Comparison of ENCODE assay signal across 22 mouse cellular contexts in the genomic region with DNA sequence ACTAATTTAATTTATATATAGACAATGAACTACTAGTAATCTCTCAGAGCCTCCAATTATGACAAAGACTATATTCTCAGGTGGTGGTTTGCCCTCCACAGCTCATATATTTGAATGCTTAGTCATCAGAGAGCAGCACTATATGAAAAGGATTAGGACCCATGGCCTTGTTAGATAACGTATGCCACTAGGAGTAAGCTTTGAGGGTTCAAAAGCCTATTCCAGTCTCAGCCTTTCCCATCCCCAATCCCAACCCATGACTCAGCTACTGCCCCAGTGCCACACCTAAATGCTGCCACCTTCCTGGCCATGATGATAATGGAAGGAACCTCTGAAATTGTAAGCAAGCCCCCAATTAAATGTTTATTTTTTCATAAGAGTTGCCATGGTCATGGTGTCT.
DNase-seq lines count a peak whose midpoint lies in the region; ATAC-seq and TF ChIP-seq lines count a peak whose summit lies in the region.
"Had no signal": no experiment of that assay in that cellular context is flagged by ENCODE, and none has a peak within 500 bp of the region (broad histone marks: within the 10 kb centered on the region; RNA-seq: fewer than 3 reads in every experiment).

No protein-coding gene starts in this region.

- TF ChIP-seq CTCF in liver, postnatal 0 days (IDR thresholded peaks at IDR 0.05; ENCODE audit: low read depth), result no peak
- no peak for TF ChIP-seq CTCF in lung, postnatal 0 days (IDR thresholded peaks at IDR 0.05)

- no peaks in the 10 kb centered on the region for H3K9me3 ChIP-seq in liver, embryonic 12.5 days (replicated peaks)
- no peaks in the 10 kb centered on the region for H3K9me3 ChIP-seq in liver, postnatal 0 days (ENCODE audit: low read length)
- no peaks in the 10 kb centered on the region for H3K9me3 ChIP-seq in liver, embryonic 15.5 days (replicated peaks)
- no peaks in the 10 kb centered on the region for H3K9me3 ChIP-seq in lung, postnatal 0 days (ENCODE audit: low read length)
- H3K9me3 ChIP-seq in forebrain, embryonic 10.5 days, result no peaks in the 10 kb centered on the region
- H3K9me3 ChIP-seq: embryonic facial prominence, embryonic 12.5 days; embryonic facial prominence, embryonic 15.5 days; forebrain, embryonic 13.5 days; heart, embryonic 10.5 days; heart, embryonic 13.5 days; hindbrain, embryonic 12.5 days; hindbrain, embryonic 15.5 days had no signal

- TF ChIP-seq EP300 in liver, postnatal 0 days (IDR thresholded peaks at IDR 0.05; ENCODE audit: low read depth), result no peak
- TF ChIP-seq EP300 in lung, postnatal 0 days (IDR thresholded peaks at IDR 0.05), result no peak

- intact Hi-C loops in heart, postnatal 10 days (cut with DNase I), result no loop called here

- peaks cover 8% of the 10 kb centered on the region; the same call in 1 of the 2 replicates for H3K4me1 ChIP-seq in liver, embryonic 12.5 days
- no peaks in the 10 kb centered on the region for H3K4me1 ChIP-seq in liver, postnatal 0 days (ENCODE audit: insufficient read depth)
- no peaks in the 10 kb centered on the region for H3K4me1 ChIP-seq in liver, embryonic 15.5 days (replicated peaks)
- H3K4me1 ChIP-seq in lung, postnatal 0 days (ENCODE audit: insufficient read depth, low read depth, low read length), result no peaks in the 10 kb centered on the region
- peaks cover 6% of the 10 kb centered on the region; the same call in 1 of the 2 replicates for H3K4me1 ChIP-seq in forebrain, embryonic 10.5 days
- H3K4me1 ChIP-seq: embryonic facial prominence, embryonic 15.5 days; forebrain, embryonic 13.5 days; heart, embryonic 10.5 days; heart, embryonic 13.5 days; hindbrain, embryonic 15.5 days had no signal

- peak; percentile 83 for ATAC-seq in liver, embryonic 12.5 days
- no peak for ATAC-seq in liver, postnatal 0 days
- peak; percentile 49; the same call in 1 of the 2 replicates for ATAC-seq in erythroblast, adult 5-6 weeks (replicated peaks; ENCODE audit: low FRiP score, poor library complexity, severe bottlenecking)
- peak; percentile 69; the same call in 1 of the 2 replicates for ATAC-seq in liver, embryonic 15.5 days (ENCODE audit: insufficient read depth)
- no peak for ATAC-seq in lung, postnatal 0 days
- ATAC-seq: activated CD4-positive, CD25-positive, alpha-beta regulatory T cell, adult 4 months; CD4-positive, CD25-positive, alpha-beta regulatory T cell, adult 4 months; forebrain, embryonic 13.5 days; forebrain, embryonic 16.5 days had no signal

- no peak overlapping the region for H3K9ac ChIP-seq in liver, embryonic 12.5 days
- H3K9ac ChIP-seq in liver, postnatal 0 days (replicated peaks), result no peak overlapping the region
- no peak overlapping the region for H3K9ac ChIP-seq in liver, embryonic 15.5 days
- no peak overlapping the region for H3K9ac ChIP-seq in lung, postnatal 0 days (replicated peaks; ENCODE audit: low read depth)
- H3K9ac ChIP-seq: embryonic facial prominence, embryonic 12.5 days; embryonic facial prominence, embryonic 15.5 days; forebrain, embryonic 13.5 days; heart, embryonic 13.5 days; hindbrain, embryonic 12.5 days; hindbrain, embryonic 15.5 days had no signal

- H3K36me3 ChIP-seq in liver, embryonic 12.5 days, result no peaks in the 10 kb centered on the region
- H3K36me3 ChIP-seq in liver, postnatal 0 days (replicated peaks; ENCODE audit: insufficient read depth, low read length), result no peaks in the 10 kb centered on the region
- no peaks in the 10 kb centered on the region for H3K36me3 ChIP-seq in liver, embryonic 15.5 days (replicated peaks)
- no peaks in the 10 kb centered on the region for H3K36me3 ChIP-seq in lung, postnatal 0 days (ENCODE audit: insufficient read depth, low read length)
- H3K36me3 ChIP-seq in forebrain, embryonic 10.5 days (replicated peaks), result no peaks in the 10 kb centered on the region
- H3K36me3 ChIP-seq: embryonic facial prominence, embryonic 12.5 days; embryonic facial prominence, embryonic 15.5 days; heart, embryonic 10.5 days; heart, embryonic 13.5 days; hindbrain, embryonic 12.5 days; hindbrain, embryonic 15.5 days had no signal

- no peak overlapping the region for H3K27ac ChIP-seq in liver, embryonic 12.5 days
- no peak overlapping the region for H3K27ac ChIP-seq in liver, postnatal 0 days (ENCODE audit: low read depth)
- no peak overlapping the region for H3K27ac ChIP-seq in liver, embryonic 15.5 days (replicated peaks)
- H3K27ac ChIP-seq in lung, postnatal 0 days (ENCODE audit: low read length), result no peak overlapping the region
- no peak overlapping the region for H3K27ac ChIP-seq in forebrain, embryonic 10.5 days
- H3K27ac ChIP-seq: embryonic facial prominence, embryonic 12.5 days; embryonic facial prominence, embryonic 15.5 days; forebrain, embryonic 13.5 days; heart, adult 2 months; heart, embryonic 10.5 days; heart, embryonic 13.5 days; hindbrain, embryonic 12.5 days; hindbrain, embryonic 15.5 days had no signal

- H3K4me2 ChIP-seq in liver, embryonic 12.5 days, result no peak overlapping the region
- no peak overlapping the region for H3K4me2 ChIP-seq in liver, postnatal 0 days (ENCODE audit: low read depth, low read length)
- no peak overlapping the region for H3K4me2 ChIP-seq in liver, embryonic 15.5 days
- no peak overlapping the region for H3K4me2 ChIP-seq in lung, postnatal 0 days (replicated peaks; ENCODE audit: low read depth, low read length)
- H3K4me2 ChIP-seq: embryonic facial prominence, embryonic 12.5 days; embryonic facial prominence, embryonic 15.5 days; forebrain, embryonic 13.5 days; heart, embryonic 13.5 days; hindbrain, embryonic 12.5 days; hindbrain, embryonic 15.5 days had no signal

- DNase-seq in liver, postnatal 0 days, result no peak
- DNase-seq in Muller cell, postnatal 12 days (ENCODE audit: inconsistent ontology term), result peak; percentile 11
- no peak for DNase-seq in lung, postnatal 0 days (ENCODE audit: low spot score)
- DNase-seq in forebrain, embryonic 10.5 days (ENCODE audit: extremely low spot score, low spot score), result no peak
- DNase-seq in heart, postnatal 10 days, result no peak
- DNase-seq: gastrocnemius, postnatal 10 days; gastrocnemius, postnatal 36 days; heart, adult 2 months had no signal

- H3K4me3 ChIP-seq in liver, embryonic 12.5 days, result no peak overlapping the region
- no peak overlapping the region for H3K4me3 ChIP-seq in liver, postnatal 0 days (ENCODE audit: low read depth, low read length)
- H3K4me3 ChIP-seq in liver, embryonic 15.5 days (replicated peaks), result no peak overlapping the region
- no peak overlapping the region for H3K4me3 ChIP-seq in lung, postnatal 0 days (ENCODE audit: low read depth, low read length)
- no peak overlapping the region for H3K4me3 ChIP-seq in forebrain, embryonic 10.5 days
- H3K4me3 ChIP-seq: embryonic facial prominence, embryonic 12.5 days; embryonic facial prominence, embryonic 15.5 days; erythroblast, embryonic 14.5 days; forebrain, embryonic 13.5 days; heart, adult 2 months; heart, embryonic 10.5 days; heart, embryonic 13.5 days; hindbrain, embryonic 12.5 days; hindbrain, embryonic 15.5 days had no signal

- no peaks in the 10 kb centered on the region for H3K27me3 ChIP-seq in liver, embryonic 12.5 days (replicated peaks)
- H3K27me3 ChIP-seq in liver, postnatal 0 days (ENCODE audit: insufficient read depth, low read length), result no peaks in the 10 kb centered on the region
- no peaks in the 10 kb centered on the region for H3K27me3 ChIP-seq in liver, embryonic 15.5 days
- H3K27me3 ChIP-seq in lung, postnatal 0 days (replicated peaks; ENCODE audit: insufficient read depth, low read length), result no peaks in the 10 kb centered on the region
- no peaks in the 10 kb centered on the region for H3K27me3 ChIP-seq in forebrain, embryonic 10.5 days (ENCODE audit: poor library complexity, severe bottlenecking)
- H3K27me3 ChIP-seq: embryonic facial prominence, embryonic 12.5 days; embryonic facial prominence, embryonic 15.5 days; forebrain, embryonic 13.5 days; heart, embryonic 13.5 days; hindbrain, embryonic 12.5 days; hindbrain, embryonic 15.5 days had no signal

- WGBS in liver, embryonic 12.5 days (ENCODE audit: insufficient replicate concordance), result 72% methylated on average over 1 of the region's 1 CpGs
- 69% methylated on average over 1 of the region's 1 CpGs for WGBS in liver, postnatal 0 days (ENCODE audit: insufficient replicate concordance)
- WGBS in liver, embryonic 15.5 days (ENCODE audit: insufficient replicate concordance), result 63% methylated on average over 1 of the region's 1 CpGs
- 79% methylated on average over 1 of the region's 1 CpGs for WGBS in lung, postnatal 0 days
- WGBS in forebrain, embryonic 10.5 days, result 85% methylated on average over 1 of the region's 1 CpGs

Comparison
In these comparisons a context has a peak if more than half of its experiments do, and no peak if none do; other contexts are left out.
1. ATAC-seq: peak in liver, embryonic 12.5 days (single experiment), erythroblast, adult 5-6 weeks (single experiment) and liver, embryonic 15.5 days (single experiment); none in liver, postnatal 0 days (single experiment) and lung, postnatal 0 days (single experiment).